Mouse (Mus musculus) hindlimb bud, embryonic 11.5 days (tissue): ENCODE measurements around the gene Unc93b1.

Experiments used
- DNase-seq: peaks from one replicate; pipeline ENCODE4 v3.0.0-alpha.2; 2012; ENCODE audit warnings: low read depth, low spot score; ENCODE audit errors: extremely low spot score

The Unc93b1 gene

GRCm38 (mm10) chr19:3912337-3913204 is 22.4 kb upstream of the Unc93b1 start, which contains the start of gene Ndufs8:
Ndufs8 (minus strand) TSS chr19:3912774.
- peak; percentile 97 for DNase-seq

- DNase-seq, result no peak
Measured at GRCm38 (mm10) chr19:3913692-3914091, 21.3 kb upstream of the Unc93b1 start.

GRCm38 (mm10) chr19:3914535-3914934 is 20.5 kb upstream of the Unc93b1 start:
- no peak for DNase-seq

GRCm38 (mm10) chr19:3916727-3917126 is 18.3 kb upstream of the Unc93b1 start:
- no peak for DNase-seq

GRCm38 (mm10) chr19:3919928-3920327 is 15.1 kb upstream of the Unc93b1 start:
- DNase-seq, result no peak

- no peak for DNase-seq
Measured at GRCm38 (mm10) chr19:3922661-3923371, 12.2 kb upstream of the Unc93b1 start.

- DNase-seq, result no peak
Measured at GRCm38 (mm10) chr19:3923586-3923985, 11.4 kb upstream of the Unc93b1 start.

- DNase-seq, result no peak
Measured at GRCm38 (mm10) chr19:3924190-3924589, 10.8 kb upstream of the Unc93b1 start.

GRCm38 (mm10) chr19:3924868-3925267 is 10.1 kb upstream of the Unc93b1 start:
- no peak for DNase-seq

- DNase-seq, result no peak
Measured at GRCm38 (mm10) chr19:3925859-3926258, 9.1 kb upstream of the Unc93b1 start.

- DNase-seq, result no peak
Measured at GRCm38 (mm10) chr19:3926279-3926678, 8.7 kb upstream of the Unc93b1 start.

GRCm38 (mm10) chr19:3926685-3927084 is 8.3 kb upstream of the Unc93b1 start:
- DNase-seq, result no peak

GRCm38 (mm10) chr19:3927989-3928388 is 7.0 kb upstream of the Unc93b1 start:
- DNase-seq, result no peak

GRCm38 (mm10) chr19:3928779-3929178 is 6.2 kb upstream of the Unc93b1 start:
- DNase-seq, result no peak

- DNase-seq, result no peak
Measured at GRCm38 (mm10) chr19:3929211-3929941, 5.6 kb upstream of the Unc93b1 start, which contains the start of gene Aldh3b1. Aldh3b1 (minus strand) TSS chr19:3929808.

- DNase-seq, result no peak
Measured at GRCm38 (mm10) chr19:3930262-3931057, 4.5 kb upstream of the Unc93b1 start.

GRCm38 (mm10) chr19:3931716-3932115 is 3.3 kb upstream of the Unc93b1 start:
- no peak for DNase-seq

GRCm38 (mm10) chr19:3935896-3936850 is 1.2 kb downstream of the Unc93b1 start:
- no peak for DNase-seq

GRCm38 (mm10) chr19:3942315-3942714 is 7.3 kb downstream of the Unc93b1 start:
- no peak for DNase-seq
